Mouse (Mus musculus): ENCODE data around the gene Fam171a2. TPM values are rescaled to one million over a fixed set of nuclear protein-coding genes. Genes with fewer than 3 reads are reported as not detected.

Fam171a2 gene
- polyA plus RNA-seq, 1 experiment from 2014 or later: 18.4 TPM

GRCm38 (mm10) chr11:102479581-102479980 is 32.1 kb upstream of the Fam171a2 start:
- Histone ChIP-seq H3K9me3 (no peaks in the 10 kb centered on the region), H3K4me1 (replicated peaks) (no peaks in the 10 kb centered on the region), H3K27ac (no peak overlapping the region), H3K27me3 (no peaks in the 10 kb centered on the region), H3K4me2 (replicated peaks) (no peak overlapping the region), H3K36me3 (peaks cover 76% of the 10 kb centered on the region), H3K9ac (replicated peaks) (no peak overlapping the region), H3K4me3 (replicated peaks) (no peak overlapping the region)
- ATAC-seq: no peak
- WGBS: 96% methylated on average over 23 of the region's 23 CpGs

GRCm38 (mm10) chr11:102478671-102479070 is 31.2 kb upstream of the Fam171a2 start:
- H3K9ac ChIP-seq (replicated peaks): no peak overlapping the region
- H3K27ac ChIP-seq: no peak overlapping the region
- no peaks in the 10 kb centered on the region for H3K4me1 ChIP-seq (replicated peaks)
- WGBS: 87% methylated on average over 3 of the region's 3 CpGs
- H3K36me3 ChIP-seq: peaks cover 78% of the 10 kb centered on the region
- H3K27me3 ChIP-seq: no peaks in the 10 kb centered on the region
- ATAC-seq: no peak
- no peak overlapping the region for H3K4me3 ChIP-seq (replicated peaks)
- H3K9me3 ChIP-seq: no peaks in the 10 kb centered on the region
- H3K4me2 ChIP-seq (replicated peaks): no peak overlapping the region

- ATAC-seq: no peak
- H3K27ac ChIP-seq: no peak overlapping the region
- H3K4me3 ChIP-seq (replicated peaks): no peak overlapping the region
- H3K27me3 ChIP-seq: no peaks in the 10 kb centered on the region
- peaks cover 48% of the 10 kb centered on the region for H3K36me3 ChIP-seq
- no peak overlapping the region for H3K4me2 ChIP-seq (replicated peaks)
- H3K9ac ChIP-seq (replicated peaks): no peak overlapping the region
- H3K4me1 ChIP-seq (replicated peaks): no peaks in the 10 kb centered on the region
- no peaks in the 10 kb centered on the region for H3K9me3 ChIP-seq
- 92% methylated on average over 3 of the region's 3 CpGs for WGBS
Observed at GRCm38 (mm10) chr11:102475027-102475426, 27.5 kb upstream of the Fam171a2 start.

- Histone ChIP-seq H3K4me1 (replicated peaks) (peaks cover 23% of the 10 kb centered on the region), H3K9ac (replicated peaks) (no peak within 1 kb of the TSS), H3K4me2 (replicated peaks) (no peak within 1 kb of the TSS), H3K9me3 (no peaks in the 10 kb centered on the region), H3K4me3 (replicated peaks) (no peak within 1 kb of the TSS), H3K27ac (no peak within 1 kb of the TSS), H3K27me3 (peaks cover 14% of the 10 kb centered on the region), H3K36me3 (peaks cover 8% of the 10 kb centered on the region)
- no peak for ATAC-seq
- 77% methylated on average over 11 of the region's 11 CpGs for WGBS
Observed at GRCm38 (mm10) chr11:102469648-102470357, 22.3 kb upstream of the Fam171a2 start, which contains the start of gene Itga2b. Itga2b (minus strand) TSS chr11:102470122.

GRCm38 (mm10) chr11:102467041-102467631 is 19.7 kb upstream of the Fam171a2 start:
- peak overlapping the region; percentile 48 for H3K4me3 ChIP-seq (replicated peaks)
- H3K27ac ChIP-seq: no peak overlapping the region
- H3K9me3 ChIP-seq: no peaks in the 10 kb centered on the region
- H3K4me1 ChIP-seq (replicated peaks): peaks cover 23% of the 10 kb centered on the region
- WGBS: under 1% methylated on average over 36 of the region's 37 CpGs
- H3K36me3 ChIP-seq: no peaks in the 10 kb centered on the region
- peak overlapping the region; percentile 56 for H3K9ac ChIP-seq (replicated peaks)
- H3K27me3 ChIP-seq: peaks cover 17% of the 10 kb centered on the region
- peak; percentile 87 for ATAC-seq
- peak overlapping the region; percentile 76 for H3K4me2 ChIP-seq (replicated peaks)

GRCm38 (mm10) chr11:102465713-102466436 is 18.4 kb upstream of the Fam171a2 start:
- no peaks in the 10 kb centered on the region for H3K9me3 ChIP-seq
- 0 out of 2 replicates have a peak, but pooled peaks have one; percentile 2 for ATAC-seq
- peaks cover 17% of the 10 kb centered on the region for H3K27me3 ChIP-seq
- no peak overlapping the region for H3K4me3 ChIP-seq (replicated peaks)
- H3K9ac ChIP-seq (replicated peaks): peak overlapping the region; percentile 37; the same call in 1 of the 2 replicates
- WGBS: 9% methylated on average over 26 of the region's 26 CpGs
- peaks cover 23% of the 10 kb centered on the region for H3K4me1 ChIP-seq (replicated peaks)
- no peak overlapping the region for H3K27ac ChIP-seq
- no peaks in the 10 kb centered on the region for H3K36me3 ChIP-seq
- peak overlapping the region; percentile 25; the same call in 1 of the 2 replicates for H3K4me2 ChIP-seq (replicated peaks)

GRCm38 (mm10) chr11:102464901-102465300 is 17.4 kb upstream of the Fam171a2 start:
- no peak overlapping the region for H3K9ac ChIP-seq (replicated peaks)
- H3K4me1 ChIP-seq (replicated peaks): peaks cover 23% of the 10 kb centered on the region
- no peaks in the 10 kb centered on the region for H3K36me3 ChIP-seq
- 91% methylated on average over 6 of the region's 6 CpGs for WGBS
- no peak for ATAC-seq
- no peaks in the 10 kb centered on the region for H3K9me3 ChIP-seq
- no peak overlapping the region for H3K27ac ChIP-seq
- H3K4me2 ChIP-seq (replicated peaks): no peak overlapping the region
- H3K27me3 ChIP-seq: peaks cover 16% of the 10 kb centered on the region
- no peak overlapping the region for H3K4me3 ChIP-seq (replicated peaks)

- ATAC-seq: no peak
- peaks cover 25% of the 10 kb centered on the region for H3K27me3 ChIP-seq
Observed at GRCm38 (mm10) chr11:102461764-102462163, 14.3 kb upstream of the Fam171a2 start.

GRCm38 (mm10) chr11:102460541-102460940 is 13.1 kb upstream of the Fam171a2 start:
- Histone ChIP-seq H3K36me3 (no peaks in the 10 kb centered on the region), H3K9ac (replicated peaks) (no peak overlapping the region), H3K4me2 (replicated peaks) (no peak overlapping the region), H3K27ac (no peak overlapping the region), H3K4me1 (replicated peaks) (peaks cover 9% of the 10 kb centered on the region), H3K27me3 (peaks cover 26% of the 10 kb centered on the region), H3K9me3 (no peaks in the 10 kb centered on the region), H3K4me3 (replicated peaks) (no peak overlapping the region)
- WGBS: 57% methylated on average over 16 of the region's 16 CpGs
- no peak for ATAC-seq

More at GRCm38 (mm10) chr11:102461764-102462163, 14.3 kb upstream of the Fam171a2 start:
- no peaks in the 10 kb centered on the region for H3K9me3 ChIP-seq
- H3K4me1 ChIP-seq (replicated peaks): peaks cover 10% of the 10 kb centered on the region
- no peaks in the 10 kb centered on the region for H3K36me3 ChIP-seq
- H3K4me3 ChIP-seq (replicated peaks): no peak overlapping the region
- no peak overlapping the region for H3K9ac ChIP-seq (replicated peaks)
- WGBS: 85% methylated on average over 3 of the region's 3 CpGs
- H3K27ac ChIP-seq: no peak overlapping the region
- no peak overlapping the region for H3K4me2 ChIP-seq (replicated peaks)

GRCm38 (mm10) chr11:102455740-102456396 is 8.4 kb upstream of the Fam171a2 start:
- peak; percentile 87 for ATAC-seq
- H3K36me3 ChIP-seq: no peaks in the 10 kb centered on the region
- H3K9ac ChIP-seq (replicated peaks): peak overlapping the region; percentile 63
- peak overlapping the region; percentile 61; the same call in 1 of the 2 replicates for H3K27ac ChIP-seq
- H3K4me1 ChIP-seq (replicated peaks): peaks cover 17% of the 10 kb centered on the region
- H3K9me3 ChIP-seq: no peaks in the 10 kb centered on the region
- H3K4me2 ChIP-seq (replicated peaks): peak overlapping the region; percentile 76
- peak overlapping the region; percentile 47 for H3K4me3 ChIP-seq (replicated peaks)
- H3K27me3 ChIP-seq: peaks cover 26% of the 10 kb centered on the region
- under 1% methylated on average over 39 of the region's 40 CpGs for WGBS

- ATAC-seq: no peak
- peaks cover 47% of the 10 kb centered on the region for H3K27me3 ChIP-seq
- no peak overlapping the region for H3K4me3 ChIP-seq (replicated peaks)
- H3K27ac ChIP-seq: no peak overlapping the region
- H3K36me3 ChIP-seq: no peaks in the 10 kb centered on the region
- no peaks in the 10 kb centered on the region for H3K9me3 ChIP-seq
- no peak overlapping the region for H3K4me2 ChIP-seq (replicated peaks)
- WGBS: 19% methylated on average over 10 of the region's 10 CpGs
- peaks cover 28% of the 10 kb centered on the region for H3K4me1 ChIP-seq (replicated peaks)
- no peak overlapping the region for H3K9ac ChIP-seq (replicated peaks)
Observed at GRCm38 (mm10) chr11:102453131-102453530, 5.6 kb upstream of the Fam171a2 start.
